Mouse (Mus musculus) naive thymus-derived CD4-positive, alpha-beta T cell, adult 2 months (primary cell): ENCODE results near the gene Rnf149.

ENCODE experiments used
- DNase-seq: peaks from one replicate; pipeline ENCODE4 v3.0.0-alpha.2; 2011; ENCODE audit warnings: low read depth

Rnf149 gene

DNA sequence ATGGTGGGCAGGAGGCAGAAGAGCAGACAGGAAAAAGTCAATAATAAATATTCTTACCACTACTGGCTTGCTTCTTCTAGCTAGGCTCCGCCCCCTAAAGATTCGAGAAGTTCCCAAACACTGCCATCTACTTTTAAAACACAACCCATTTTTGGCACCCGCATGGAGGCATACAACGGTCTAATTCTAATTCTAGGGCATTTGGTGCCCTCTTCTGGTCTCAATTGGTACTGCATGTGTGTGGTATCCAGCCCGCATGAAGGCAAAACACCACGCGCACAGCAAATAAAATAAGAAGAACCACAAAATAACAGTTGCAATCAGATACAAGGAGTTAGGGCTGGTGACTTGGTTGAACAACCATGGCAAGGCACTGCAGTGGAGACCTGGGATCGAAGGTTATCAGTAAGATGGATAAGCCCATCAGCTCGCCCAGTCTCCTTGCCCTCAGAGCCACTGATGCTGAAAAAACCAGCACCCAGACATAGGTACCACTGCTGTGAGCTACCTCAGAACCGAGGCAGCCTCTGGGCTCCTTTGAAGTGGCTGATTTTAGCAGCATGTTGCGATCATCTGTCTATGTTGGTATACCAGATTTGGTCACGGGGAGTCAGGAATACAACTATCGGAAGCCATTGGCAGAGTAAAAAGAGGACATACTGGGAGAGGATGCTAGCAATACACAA lies 46.8 kb downstream of the Rnf149 start:
- peak; percentile 92 for DNase-seq

DNA sequence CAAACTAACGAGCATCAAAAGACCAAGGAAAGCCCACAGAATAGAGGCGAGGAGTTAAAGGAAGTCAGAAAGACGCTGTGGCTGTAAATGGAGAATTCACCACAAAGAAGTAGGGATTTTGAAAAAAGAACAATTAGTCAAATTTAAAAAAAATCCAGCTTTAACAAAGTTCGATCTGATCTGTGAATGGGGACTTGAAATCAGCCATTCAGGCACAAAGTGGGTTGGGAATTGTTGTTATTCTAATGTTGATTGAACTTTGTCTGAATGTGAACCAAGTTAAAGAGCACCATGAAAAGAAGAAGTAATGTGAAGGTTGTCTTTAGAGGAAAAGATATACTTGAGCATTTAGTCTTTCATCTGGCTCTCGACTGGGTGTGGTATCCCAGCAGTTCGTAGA lies 48.9 kb downstream of the Rnf149 start:
- no peak for DNase-seq

- peak; percentile 90 for DNase-seq
These were observed 49.8 kb downstream of the Rnf149 start for GRCm38 (mm10) chr1:39527432-39527831.

DNA sequence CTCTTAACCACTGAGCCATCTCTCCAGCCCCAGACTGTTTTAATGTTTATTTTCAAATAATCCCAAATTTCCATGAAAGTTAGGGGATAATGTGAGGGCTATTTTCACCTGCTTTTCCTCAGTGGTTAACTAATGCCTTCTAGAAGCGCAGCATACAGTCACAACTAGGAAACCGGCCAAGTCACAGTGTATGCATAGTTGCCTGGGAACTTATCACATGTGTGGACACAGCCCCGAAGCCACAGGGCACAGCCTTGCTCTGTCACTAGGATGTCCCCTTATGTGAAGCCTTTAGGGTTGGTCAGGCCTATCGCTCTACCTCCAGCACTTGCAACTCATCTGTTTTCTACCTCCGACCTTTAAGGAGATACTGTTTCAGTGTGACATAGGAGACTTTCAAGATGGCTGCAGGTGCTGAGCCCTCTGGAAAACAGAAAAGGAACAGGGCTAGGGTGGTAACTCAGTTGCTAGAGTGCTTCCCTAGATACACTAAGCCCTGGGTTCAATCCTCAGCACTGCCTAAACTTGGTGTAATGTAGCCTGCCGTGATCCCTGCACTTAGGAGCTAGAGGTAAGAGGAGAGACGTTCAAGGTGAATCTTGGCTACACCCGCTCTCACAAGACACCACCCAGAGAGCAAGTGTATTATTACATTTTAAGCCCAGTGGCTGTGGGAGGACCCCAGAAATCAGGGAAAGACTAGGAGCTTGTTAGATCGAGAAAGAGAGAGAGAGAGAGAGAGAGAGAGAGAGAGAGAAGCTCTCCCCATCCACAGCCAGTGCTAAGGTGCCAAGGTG lies 50.6 kb downstream of the Rnf149 start:
- no peak for DNase-seq

- DNase-seq: no peak
These were observed 51.4 kb downstream of the Rnf149 start for GRCm38 (mm10) chr1:39525763-39526162.

DNA sequence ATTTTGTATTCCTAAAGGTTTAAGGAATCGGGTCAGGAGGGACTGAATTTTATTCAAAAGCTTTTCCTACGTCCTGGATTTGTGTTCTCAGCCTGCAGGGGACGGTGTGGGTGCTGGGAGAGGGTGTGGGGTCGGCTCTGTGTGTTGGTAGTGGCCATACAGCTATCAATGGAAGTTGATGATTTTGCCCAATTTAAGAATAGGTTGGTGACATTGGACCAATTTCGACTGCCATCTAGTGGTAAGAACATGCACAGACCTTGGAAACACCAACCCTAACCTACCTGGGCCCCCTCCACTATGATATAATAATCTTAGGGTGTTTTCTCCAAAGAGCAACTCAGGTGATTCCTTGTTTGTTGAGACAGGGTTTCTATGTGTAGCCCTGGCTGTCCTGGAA lies 54.7 kb downstream of the Rnf149 start:
- DNase-seq: peak; percentile 68

GRCm38 (mm10) chr1:39521326-39521725 lies 55.9 kb downstream of the Rnf149 start:
- no peak for DNase-seq

- no peak for DNase-seq
These were observed 61.8 kb downstream of the Rnf149 start for GRCm38 (mm10) chr1:39515303-39515991.

DNA sequence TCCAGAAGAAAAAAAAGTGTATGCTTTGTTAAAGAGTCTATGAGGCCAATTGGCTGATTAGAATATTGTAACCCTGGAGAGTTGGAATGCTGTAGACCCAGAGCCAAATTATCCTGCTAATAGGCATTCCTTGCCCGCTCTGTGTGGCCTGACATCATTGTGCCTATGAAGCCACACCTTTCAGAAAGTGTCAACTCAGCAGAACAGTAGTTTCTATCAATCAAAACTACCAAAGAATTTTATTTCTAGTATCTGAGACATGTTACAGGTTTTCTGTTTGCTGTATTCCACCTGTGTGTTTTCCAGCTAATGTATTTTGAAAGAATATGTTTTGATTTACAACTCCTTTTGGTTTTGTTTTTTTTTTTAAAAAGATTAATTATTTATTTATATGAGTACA lies 65.0 kb downstream of the Rnf149 start:
- no peak for DNase-seq

- no peak for DNase-seq
These were observed 65.4 kb downstream of the Rnf149 start for GRCm38 (mm10) chr1:39511775-39512174.

- DNase-seq: no peak
These were observed 71.6 kb downstream of the Rnf149 start for GRCm38 (mm10) chr1:39505600-39505999.

DNA sequence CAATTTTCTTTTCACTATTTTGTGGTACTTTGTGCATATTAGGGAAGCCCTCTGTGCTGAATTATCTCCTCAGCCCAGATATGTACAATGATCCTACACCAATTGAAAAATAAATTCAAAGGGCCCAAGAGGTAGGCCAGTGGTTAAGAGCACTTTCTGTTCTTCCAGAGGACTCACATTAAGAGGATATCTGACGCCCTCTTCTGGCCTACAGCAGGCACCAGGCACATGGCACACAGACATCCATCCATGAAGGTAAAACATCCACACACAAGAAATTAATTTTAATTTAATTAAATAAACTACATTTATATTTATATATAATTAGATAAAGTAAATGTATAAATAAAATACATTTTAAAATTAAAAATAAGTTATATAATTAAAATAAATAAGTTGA lies 72.9 kb downstream of the Rnf149 start:
- peak; percentile 29 for DNase-seq

- peak; percentile 33 for DNase-seq
These were observed 74.2 kb downstream of the Rnf149 start for GRCm38 (mm10) chr1:39502817-39503633.
